Mouse (Mus musculus) adrenal gland (tissue): ENCODE results near the gene Pax2.

Experiments used
- microRNA-seq, 2 experiments: library from miRNA; unstranded; fragments of <30 nt; microRNA quantifications; one replicate each; pipeline ENCODE4; 2019

The Pax2 gene

Small RNAs within 50 kb of the gene (microRNA-seq; reads per million reads assigned to microRNA genes)
- gene Mir6405, result 0 reads per million in 2 experiments
